Mouse (Mus musculus): ENCODE results near the gene Krtap1-3. TPM values are rescaled to one million over a fixed set of nuclear protein-coding genes. Genes with fewer than 3 reads are reported as not detected.

The Krtap1-3 gene
- total and polyA plus RNA-seq, 3 experiments = not detected

GRCm38 (mm10) chr11:99628138-99628537, 37.0 kb upstream of the Krtap1-3 start, which contains the start of gene Krtap4-1:
TSS of gene Krtap4-1 (minus strand) at chr11:99628238.
- no peaks in the 10 kb centered on the region for H3K36me3 ChIP-seq (ENCODE audit: control insufficient read depth in 1 of 2, insufficient read depth in 2 of 2, low read length in 2 of 2)
- H3K79me2 ChIP-seq (ENCODE audit: control insufficient read depth, insufficient read depth, low read length, poor library complexity) = no peaks in the 10 kb centered on the region
- TF ChIP-seq USF1 (IDR thresholded peaks at IDR 0.05; ENCODE audit: low read depth, low read length) (no peak), ETS1 (IDR thresholded peaks at IDR 0.05; ENCODE audit: low read depth, low read length) (no peak), CHD1 (IDR thresholded peaks at IDR 0.05; ENCODE audit: low read depth, low read length) (no peak), CTCF (IDR thresholded peaks at IDR 0.05 in 2 of 3, conservative IDR thresholded peaks at IDR 0.05 in 1 of 3; ENCODE audit: control insufficient read depth in 1 of 3, insufficient read depth in 1 of 3, low read depth in 2 of 3, low read length in 3 of 3, poor library complexity in 1 of 3, severe bottlenecking in 1 of 3) (no peak), ZNF384 (IDR thresholded peaks at IDR 0.05; ENCODE audit: low read depth, low read length) (no peak), POLR2AphosphoS2 (IDR thresholded peaks at IDR 0.05; ENCODE audit: low read length) (no peak), ZKSCAN1 (IDR thresholded peaks at IDR 0.05; ENCODE audit: low read depth, low read length) (no peak), RAD21 (IDR thresholded peaks at IDR 0.05; ENCODE audit: low read depth, low read length) (no peak), KAT2A (conservative IDR thresholded peaks at IDR 0.05; ENCODE audit: low read depth, low read length) (no peak), POLR2A (IDR thresholded peaks at IDR 0.05; ENCODE audit: control insufficient read depth in 1 of 2, insufficient read depth in 1 of 2, low read depth in 1 of 2, low read length in 2 of 2, poor library complexity in 1 of 2) (no peak), GATA1 (IDR thresholded peaks at IDR 0.05; ENCODE audit: low read depth, low read length) (no peak), MAX (IDR thresholded peaks at IDR 0.05; ENCODE audit: low read length) (no peak), ZMIZ1 (IDR thresholded peaks at IDR 0.05; ENCODE audit: low read depth, low read length) (no peak), HCFC1 (IDR thresholded peaks at IDR 0.05; ENCODE audit: low read depth, low read length) (no peak), NRF1 (IDR thresholded peaks at IDR 0.05; ENCODE audit: insufficient read depth, low read depth, low read length, poor library complexity, severe bottlenecking) (no peak), MYC (IDR thresholded peaks at IDR 0.05; ENCODE audit: low read depth, low read length) (no peak), MAZ (IDR thresholded peaks at IDR 0.05; ENCODE audit: low read depth, low read length) (no peak)
- H3K9me3 ChIP-seq (replicated peaks; ENCODE audit: insufficient read depth, low read length) = no peaks in the 10 kb centered on the region
- no peak within 1 kb of the TSS for H3K4me3 ChIP-seq (ENCODE audit: control insufficient read depth in 1 of 2, insufficient read depth in 1 of 2, low read depth in 2 of 2, low read length in 2 of 2)
- DNase-seq (ENCODE audit: low read depth, low spot score) = no peak
- H3K4me1 ChIP-seq (ENCODE audit: control insufficient read depth in 1 of 2, insufficient read depth in 2 of 2, low read length in 2 of 2) = no peaks in the 10 kb centered on the region
- H3K27me3 ChIP-seq (ENCODE audit: control insufficient read depth in 1 of 2, insufficient read depth in 2 of 2, low read length in 2 of 2) = 0 out of 4 replicates have a peak, but pooled peaks cover 0 to 1% of the 10 kb centered on the region in 2 experiments
- H3K9ac ChIP-seq (ENCODE audit: control insufficient read depth, low read depth, low read length, poor library complexity, severe bottlenecking) = no peak within 1 kb of the TSS
- no peak within 1 kb of the TSS for H3K27ac ChIP-seq (ENCODE audit: control insufficient read depth, low read depth, low read length)

GRCm38 (mm10) chr11:99620335-99620734, 29.2 kb upstream of the Krtap1-3 start, which contains the start of gene Gm11562:
TSS of gene Gm11562 (minus strand) at chr11:99620435.
- no peak for DNase-seq (ENCODE audit: low read depth, low spot score)
- Histone ChIP-seq H3K27me3 (ENCODE audit: control insufficient read depth in 1 of 2, insufficient read depth in 2 of 2, low read length in 2 of 2) (0 out of 4 replicates have a peak, but pooled peaks cover 0 to 1% of the 10 kb centered on the region in 2 experiments), H3K27ac (ENCODE audit: control insufficient read depth, low read depth, low read length) (no peak within 1 kb of the TSS), H3K4me1 (ENCODE audit: control insufficient read depth in 1 of 2, insufficient read depth in 2 of 2, low read length in 2 of 2) (no peaks in the 10 kb centered on the region), H3K36me3 (ENCODE audit: control insufficient read depth in 1 of 2, insufficient read depth in 2 of 2, low read length in 2 of 2) (no peaks in the 10 kb centered on the region), H3K4me3 (ENCODE audit: control insufficient read depth in 1 of 2, insufficient read depth in 1 of 2, low read depth in 2 of 2, low read length in 2 of 2) (no peak within 1 kb of the TSS), H3K9ac (ENCODE audit: control insufficient read depth, low read depth, low read length, poor library complexity, severe bottlenecking) (no peak within 1 kb of the TSS), H3K9me3 (replicated peaks; ENCODE audit: insufficient read depth, low read length) (no peaks in the 10 kb centered on the region), H3K79me2 (ENCODE audit: control insufficient read depth, insufficient read depth, low read length, poor library complexity) (no peaks in the 10 kb centered on the region)
- TF ChIP-seq E2F4 (IDR thresholded peaks at IDR 0.05; ENCODE audit: borderline replicate concordance, low read depth, low read length) = no peak
- TF ChIP-seq ZNF384 (IDR thresholded peaks at IDR 0.05; ENCODE audit: low read depth, low read length) = no peak
- TF ChIP-seq USF2 (IDR thresholded peaks at IDR 0.05; ENCODE audit: borderline replicate concordance in 1 of 2, insufficient read depth in 1 of 2, low read depth in 1 of 2, low read length in 2 of 2) = no peak
- TF ChIP-seq POLR2AphosphoS2 (IDR thresholded peaks at IDR 0.05; ENCODE audit: low read length) = no peak
- no peak for TF ChIP-seq MAZ (IDR thresholded peaks at IDR 0.05; ENCODE audit: low read depth, low read length)
- TF ChIP-seq EP300 (IDR thresholded peaks at IDR 0.05; ENCODE audit: low read depth in 1 of 2, low read length in 2 of 2) = no peak
- TF ChIP-seq NELFE (IDR thresholded peaks at IDR 0.05; ENCODE audit: low read depth, low read length) = no peak
- TF ChIP-seq CHD1 (IDR thresholded peaks at IDR 0.05; ENCODE audit: low read depth, low read length) = no peak
- no peak for TF ChIP-seq KAT2A (conservative IDR thresholded peaks at IDR 0.05; ENCODE audit: low read depth, low read length)
- TF ChIP-seq TBP (IDR thresholded peaks at IDR 0.05; ENCODE audit: low read depth, low read length) = no peak
- TF ChIP-seq MEF2A (IDR thresholded peaks at IDR 0.05; ENCODE audit: extremely low read depth, insufficient replicate concordance, low read depth, low read length, poor library complexity, severe bottlenecking) = no peak
- no peak for TF ChIP-seq CTCF (IDR thresholded peaks at IDR 0.05 in 2 of 3, conservative IDR thresholded peaks at IDR 0.05 in 1 of 3; ENCODE audit: control insufficient read depth in 1 of 3, insufficient read depth in 1 of 3, low read depth in 2 of 3, low read length in 3 of 3, poor library complexity in 1 of 3, severe bottlenecking in 1 of 3)
- TF ChIP-seq SIN3A (IDR thresholded peaks at IDR 0.05; ENCODE audit: low read length) = no peak
- no peak for TF ChIP-seq TCF12 (IDR thresholded peaks at IDR 0.05; ENCODE audit: low read depth, low read length)
- TF ChIP-seq MXI1 (IDR thresholded peaks at IDR 0.05; ENCODE audit: low read depth, low read length) = no peak
- no peak for TF ChIP-seq SMC3 (IDR thresholded peaks at IDR 0.05; ENCODE audit: low read depth, low read length)
- no peak for TF ChIP-seq ELF1 (IDR thresholded peaks at IDR 0.05; ENCODE audit: low read depth, low read length)
- TF ChIP-seq GABPA (IDR thresholded peaks at IDR 0.05; ENCODE audit: low read depth, low read length) = no peak
- TF ChIP-seq ZKSCAN1 (IDR thresholded peaks at IDR 0.05; ENCODE audit: low read depth, low read length) = no peak
